Mouse (Mus musculus) olfactory bulb, adult 2 months (tissue): ENCODE results near the gene Myd88.

Experiments
- CTCF ChIP-seq: fragments of 200-500 bp; IDR thresholded peaks from 2 replicates; pipeline ENCODE4 v1.5.1; 2012; ENCODE audit warnings: low read depth, mild to moderate bottlenecking, low read length, moderate library complexity; ENCODE audit not compliant: insufficient read depth
- POLR2A ChIP-seq: fragments of 200-500 bp; IDR thresholded peaks from 2 replicates; pipeline ENCODE4 v1.6.1; 2012; ENCODE audit warnings: mild to moderate bottlenecking, low read depth, low read length, moderate library complexity; ENCODE audit not compliant: insufficient read depth

GRCm38 (mm10) chr9:119320946-119321345 is 20.3 kb downstream of the Myd88 start:
- TF ChIP-seq POLR2A (no peak), CTCF (no peak)
